Mouse (Mus musculus) lung, postnatal 0 days (tissue): ENCODE measurements around the gene Emc3.

Source experiments
- CTCF ChIP-seq: IDR thresholded peaks from 2 replicates; pipeline ENCODE4 v1.5.1; 2016; ENCODE audit warnings: antibody characterized with exemption, mild to moderate bottlenecking
- EP300 ChIP-seq: IDR thresholded peaks from 2 replicates; pipeline ENCODE4 v1.6.1; 2016; ENCODE audit warnings: antibody characterized with exemption, mild to moderate bottlenecking, control low read depth

GRCm38 (mm10) chr6:113473715-113474114 is 57.7 kb downstream of the Emc3 start:
- no peak for TF ChIP-seq CTCF
- no peak for TF ChIP-seq EP300
